Mouse (Mus musculus) heart, embryonic 11.5 days (tissue): ENCODE data around the gene Cip2a. TPM values are rescaled to one million over a fixed set of nuclear protein-coding genes. Genes with fewer than 3 reads are reported as not detected.

Experiments used
- ATAC-seq: fragments of 200-750 bp; cut with Nextera tagmentation; replicated peaks from 2 replicates; pipeline ENCODE4 v1.8.0; 2017; ENCODE audit warnings: moderate library complexity; ENCODE audit not compliant: insufficient number of reproducible peaks, low FRiP score, low TSS enrichment
- H3K27ac ChIP-seq: fragments of 300-500 bp; sonication (generic); 2 replicates; pipeline ENCODE4 v1.5.1; 2014; ENCODE audit warnings: mild to moderate bottlenecking, low read depth, low read length
- H3K27me3 ChIP-seq: fragments of 300-500 bp; sonication (generic); 2 replicates; pipeline ENCODE4 v1.6.1; 2014; ENCODE audit warnings: mild to moderate bottlenecking, low read length, mixed read lengths; ENCODE audit not compliant: control insufficient read depth, insufficient read depth
- H3K36me3 ChIP-seq: fragments of 300-500 bp; sonication (generic); 2 replicates; pipeline ENCODE4 v1.6.1; 2014; ENCODE audit warnings: mild to moderate bottlenecking, low read length, moderate library complexity, mixed read lengths; ENCODE audit not compliant: control insufficient read depth, insufficient read depth
- H3K4me1 ChIP-seq: fragments of 300-500 bp; sonication (generic); 2 replicates; pipeline ENCODE4 v1.6.1; 2014; ENCODE audit warnings: low read length; ENCODE audit not compliant: control insufficient read depth, insufficient read depth
- H3K4me2 ChIP-seq: fragments of 300-500 bp; sonication (generic); 2 replicates; pipeline ENCODE4 v1.6.1; 2014; ENCODE audit warnings: mild to moderate bottlenecking, moderate library complexity
- H3K4me3 ChIP-seq: fragments of 300-500 bp; sonication (generic); 2 replicates; pipeline ENCODE4 v1.5.1; 2014; ENCODE audit warnings: low read depth, low read length
- H3K9ac ChIP-seq: fragments of 300-500 bp; sonication (generic); 2 replicates; pipeline ENCODE4 v1.6.1; 2014; ENCODE audit warnings: mild to moderate bottlenecking, low read depth, low read length, moderate library complexity
- H3K9me3 ChIP-seq: fragments of 300-500 bp; sonication (generic); replicated peaks from 2 replicates; pipeline ENCODE4 v1.6.1; 2016; ENCODE audit warnings: low read length; ENCODE audit not compliant: control insufficient read depth
- WGBS: fragments of 180-500 bp; shearing (Covaris S2); extraction: QIAGEN DNeasy Blood & Tissue Kit; methylation state at CpG from one replicate; pipeline ENCODE4 v1.1.7; 2014; ENCODE audit not compliant: insufficient replicate concordance; 5-methylcytosine and 5-hydroxymethylcytosine counted together
- polyA plus RNA-seq: library from polyadenylated mRNA; unstranded; fragments of >200 nt; fragmentation: Nextera tagmentation; extraction: Ambion mirVana; gene quantifications from 2 replicates; pipeline ENCODE4 v1.2.1, GENCODE M21; 2014

Gene Cip2a
- polyA plus RNA-seq, 1 experiment from 2014 or later, result 30.0 TPM

DNA sequence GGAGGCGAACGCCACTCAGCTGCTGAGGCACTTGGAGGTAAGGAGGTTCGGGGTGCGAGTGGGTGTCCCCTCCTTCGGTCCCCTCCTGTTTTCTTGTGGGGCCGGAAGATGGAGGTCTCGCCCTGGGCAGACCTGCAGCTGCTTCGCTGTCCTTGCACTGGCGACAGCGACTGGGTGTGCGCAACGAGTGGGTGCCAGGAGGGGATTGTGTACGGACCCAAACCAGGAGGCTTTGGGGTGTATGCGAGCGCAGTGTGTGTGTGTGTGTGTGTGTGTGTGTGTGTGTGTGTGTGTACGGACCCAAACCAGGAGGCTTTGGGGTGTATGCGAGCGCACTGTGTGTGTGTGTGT is 333 bp downstream of the Cip2a start:
- Histone ChIP-seq H3K4me3 (peak overlapping the region; percentile 84), H3K27me3 (no peaks in the 10 kb centered on the region), H3K27ac (no peak overlapping the region), H3K4me2 (peak overlapping the region; percentile 72), H3K9ac (peak overlapping the region; percentile 99), H3K4me1 (peaks cover 10% of the 10 kb centered on the region), H3K9me3 (no peaks in the 10 kb centered on the region), H3K36me3 (peaks cover under 1% of the 10 kb centered on the region; the same call in 1 of the 2 replicates)
- WGBS, result 0% methylated on average over 18 of the region's 18 CpGs
- ATAC-seq, result peak; percentile 51

DNA sequence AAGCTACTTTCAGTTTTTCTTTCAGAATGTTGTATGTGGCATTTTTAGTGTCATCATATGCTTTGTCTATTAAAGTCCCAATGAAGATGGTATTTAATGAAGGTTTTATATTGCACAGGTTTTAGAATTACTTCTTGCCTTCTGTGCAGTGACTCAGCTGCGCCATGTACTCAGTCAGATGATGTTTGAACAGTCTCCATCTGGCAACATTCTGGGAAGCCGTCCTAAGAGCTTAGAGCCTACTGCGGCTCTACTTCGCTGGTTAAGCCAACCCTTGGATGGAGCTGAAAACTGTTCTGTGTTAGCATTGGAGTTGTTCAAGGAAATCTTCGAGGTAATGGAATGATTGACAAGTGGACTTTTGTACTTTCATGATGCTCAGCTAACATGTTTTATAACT is 10.2 kb downstream of the Cip2a start:
- ATAC-seq, result no peak
- no peaks in the 10 kb centered on the region for H3K27me3 ChIP-seq
- no peak overlapping the region for H3K4me3 ChIP-seq
- no peak overlapping the region for H3K4me2 ChIP-seq
- WGBS, result 93% methylated on average over 5 of the region's 5 CpGs
- no peak overlapping the region for H3K27ac ChIP-seq
- no peaks in the 10 kb centered on the region for H3K9me3 ChIP-seq
- H3K36me3 ChIP-seq, result peaks cover 12% of the 10 kb centered on the region
- H3K4me1 ChIP-seq, result no peaks in the 10 kb centered on the region
- H3K9ac ChIP-seq, result no peak overlapping the region

DNA sequence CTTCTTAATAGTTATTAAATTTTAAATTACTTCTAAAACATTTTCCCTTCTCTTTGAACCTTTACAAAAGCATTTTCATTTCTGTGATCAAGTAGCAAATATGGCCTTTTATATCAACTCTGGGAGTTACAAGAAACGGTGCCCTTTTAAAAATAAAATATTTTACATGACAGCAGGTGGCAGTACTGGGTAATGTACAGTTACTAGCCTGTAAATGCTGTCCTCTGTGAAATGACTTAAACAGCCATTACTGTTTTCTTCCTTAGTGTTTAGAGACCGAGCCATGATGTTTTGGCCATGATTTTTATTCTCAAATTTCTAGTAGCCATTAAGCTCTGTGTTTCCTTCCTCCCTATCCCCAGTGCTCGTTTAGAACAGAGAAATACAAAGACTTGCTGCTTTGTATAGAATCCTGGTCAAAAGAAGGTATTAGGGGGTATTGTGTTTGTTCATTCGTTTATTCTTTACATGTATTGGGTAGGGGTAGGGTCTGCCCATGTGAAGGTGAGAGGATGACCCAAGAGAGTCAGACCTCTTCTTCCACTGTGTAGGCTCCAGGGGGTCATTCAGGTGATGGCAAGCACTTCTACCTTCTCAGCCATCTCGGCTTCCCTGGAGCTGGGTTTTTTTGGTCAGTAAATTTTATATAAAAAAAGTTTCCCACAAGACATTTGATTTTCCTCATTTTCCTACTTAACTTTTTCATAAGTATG is 22.8 kb downstream of the Cip2a start:
- no peak for ATAC-seq
- H3K4me2 ChIP-seq, result no peak overlapping the region
- H3K36me3 ChIP-seq, result peaks cover 6% of the 10 kb centered on the region
- no peaks in the 10 kb centered on the region for H3K27me3 ChIP-seq
- WGBS, result 83% methylated on average over 5 of the region's 5 CpGs
- no peak overlapping the region for H3K9ac ChIP-seq
- H3K27ac ChIP-seq, result no peak overlapping the region
- H3K4me3 ChIP-seq, result no peak overlapping the region
- no peaks in the 10 kb centered on the region for H3K4me1 ChIP-seq
- H3K9me3 ChIP-seq, result no peaks in the 10 kb centered on the region

DNA sequence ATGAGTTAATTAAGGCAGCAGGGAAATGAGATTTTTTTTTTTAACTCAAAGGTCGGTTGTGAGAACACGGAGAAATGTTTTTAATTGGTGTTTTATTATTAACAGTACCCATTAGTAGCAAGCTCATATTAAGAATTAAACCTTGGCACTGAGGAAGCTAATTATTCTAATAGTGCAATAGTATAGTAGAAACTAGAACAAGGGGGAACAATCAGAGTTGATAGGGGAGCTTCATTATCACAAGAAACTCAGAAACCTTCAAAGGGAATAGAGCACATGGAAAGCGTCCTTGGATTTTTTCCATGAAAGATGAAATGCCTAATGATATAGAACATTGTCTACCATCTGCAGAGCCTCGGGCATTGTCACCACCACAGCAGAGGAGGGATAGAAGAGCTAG is 41.9 kb downstream of the Cip2a start:
- Histone ChIP-seq H3K36me3 (no peaks in the 10 kb centered on the region), H3K9ac (no peak overlapping the region), H3K27ac (no peak overlapping the region), H3K4me2 (no peak overlapping the region), H3K4me3 (no peak overlapping the region), H3K27me3 (no peaks in the 10 kb centered on the region), H3K9me3 (no peaks in the 10 kb centered on the region), H3K4me1 (no peaks in the 10 kb centered on the region)
- 73% methylated on average over 4 of the region's 4 CpGs for WGBS
- ATAC-seq, result no peak

DNA sequence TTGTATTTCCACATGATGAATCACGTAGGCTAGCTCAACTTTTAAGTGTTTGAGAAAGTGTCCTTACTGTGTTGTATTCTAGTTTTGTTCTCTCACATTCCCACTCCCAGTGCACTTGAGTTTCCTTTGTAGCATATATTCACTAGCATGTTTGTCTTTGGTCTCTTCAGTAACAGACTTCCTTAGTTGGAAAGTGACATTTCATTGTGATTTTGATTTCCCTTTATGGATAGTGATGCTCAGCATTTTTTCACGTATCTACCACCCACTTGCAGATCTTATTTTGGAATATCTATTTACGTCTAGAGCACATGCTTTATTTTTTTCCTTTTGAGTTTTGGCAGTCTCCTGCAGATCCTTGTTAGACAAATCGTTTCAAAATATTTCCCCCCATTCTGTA is 43.8 kb downstream of the Cip2a start:
- no peak overlapping the region for H3K9ac ChIP-seq
- H3K27ac ChIP-seq, result no peak overlapping the region
- H3K36me3 ChIP-seq, result no peaks in the 10 kb centered on the region
- no peaks in the 10 kb centered on the region for H3K9me3 ChIP-seq
- H3K4me2 ChIP-seq, result no peak overlapping the region
- no peak overlapping the region for H3K4me3 ChIP-seq
- no peaks in the 10 kb centered on the region for H3K27me3 ChIP-seq
- WGBS, result 69% methylated on average over 4 of the region's 4 CpGs
- ATAC-seq, result no peak
- no peaks in the 10 kb centered on the region for H3K4me1 ChIP-seq

DNA sequence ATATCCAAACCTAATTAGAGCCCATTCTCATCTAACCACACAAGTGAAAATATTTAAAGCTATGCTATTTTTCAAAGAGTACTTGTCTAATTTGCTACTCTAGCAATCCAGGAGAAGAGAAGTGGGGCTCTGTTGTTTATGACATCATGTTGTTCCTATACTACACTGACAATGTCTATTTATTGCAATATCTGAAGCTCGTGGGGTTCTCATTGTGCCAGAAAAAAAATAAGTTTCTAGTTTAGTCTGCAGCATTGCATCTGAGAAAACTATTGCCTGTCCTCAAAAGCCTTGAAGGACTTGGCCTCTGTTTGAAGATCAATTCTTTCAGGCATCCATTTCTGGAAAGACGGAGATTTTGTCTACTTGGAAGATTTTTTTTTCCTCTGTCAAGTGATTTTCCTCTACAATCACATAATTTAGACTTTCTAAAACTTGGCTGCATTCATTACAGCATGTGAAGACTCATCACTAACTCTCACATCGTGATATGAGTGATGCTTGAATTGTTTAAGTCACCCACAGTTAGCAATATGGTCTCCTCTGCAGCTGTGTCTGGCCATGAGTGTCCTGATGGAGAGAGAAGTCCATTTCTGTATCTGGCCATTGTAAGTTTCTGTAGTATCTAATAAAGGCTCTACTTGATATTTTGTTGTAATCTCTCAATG is 46.7 kb downstream of the Cip2a start:
- Histone ChIP-seq H3K27me3 (no peaks in the 10 kb centered on the region), H3K9me3 (no peaks in the 10 kb centered on the region), H3K9ac (no peak overlapping the region), H3K4me1 (no peaks in the 10 kb centered on the region), H3K4me2 (no peak overlapping the region), H3K36me3 (no peaks in the 10 kb centered on the region), H3K27ac (no peak overlapping the region), H3K4me3 (no peak overlapping the region)
- no peak for ATAC-seq
- 73% methylated on average over 3 of the region's 3 CpGs for WGBS

DNA sequence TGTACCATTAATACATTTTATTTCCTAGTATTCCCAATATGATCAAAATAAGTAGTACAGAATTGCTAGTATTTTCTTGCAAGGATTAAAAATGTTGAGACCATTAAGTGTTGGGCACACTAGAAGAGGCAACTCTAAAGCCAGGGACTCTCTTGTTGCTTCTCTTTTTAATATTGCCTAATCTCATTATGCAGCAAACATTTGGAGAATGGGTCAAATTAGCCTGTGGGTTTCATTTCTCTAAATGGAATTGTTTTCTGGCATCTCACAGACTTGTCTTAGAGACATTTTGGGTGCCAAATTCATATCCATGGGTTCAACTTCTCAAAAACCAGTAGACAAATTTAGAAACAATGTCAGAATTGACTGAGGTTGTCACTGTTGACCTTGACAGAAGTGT is 55.2 kb downstream of the Cip2a start:
- ATAC-seq, result no peak

DNA sequence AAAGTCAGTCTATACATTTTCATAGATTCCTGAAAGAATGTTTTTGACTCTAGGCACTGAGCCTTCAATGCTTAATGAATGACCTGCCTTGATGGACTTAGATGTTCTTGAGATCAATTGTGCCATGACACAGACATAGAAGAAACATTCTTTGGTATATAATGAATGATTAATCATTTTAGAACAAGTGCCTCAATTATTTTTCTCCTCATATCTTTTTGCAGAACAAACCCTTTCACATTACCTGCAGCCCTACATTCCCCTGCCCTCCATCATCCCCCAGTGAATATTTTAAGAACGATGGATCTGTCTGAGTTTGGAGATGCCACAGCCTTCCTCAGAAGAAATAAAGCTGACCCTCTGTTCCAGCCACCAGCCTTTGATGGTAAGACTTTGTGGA is 63.2 kb downstream of the Cip2a start, which contains the start of gene Myh15:
Gene Myh15 (plus strand): TSS at position 301 of the 400 bp plus-strand sequence.
- Histone ChIP-seq H3K9me3 (no peaks in the 10 kb centered on the region), H3K27me3 (no peaks in the 10 kb centered on the region), H3K36me3 (no peaks in the 10 kb centered on the region), H3K4me2 (no peak within 1 kb of the TSS), H3K4me1 (no peaks in the 10 kb centered on the region), H3K4me3 (no peak within 1 kb of the TSS), H3K9ac (no peak within 1 kb of the TSS), H3K27ac (no peak within 1 kb of the TSS)
- 87% methylated on average over 1 of the region's 1 CpGs for WGBS
- no peak for ATAC-seq

More for the DNA sequence above, 55.2 kb downstream of the Cip2a start:
- Histone ChIP-seq H3K9me3 (no peaks in the 10 kb centered on the region), H3K4me2 (no peak overlapping the region), H3K4me3 (no peak overlapping the region), H3K4me1 (no peaks in the 10 kb centered on the region), H3K27ac (no peak overlapping the region), H3K27me3 (no peaks in the 10 kb centered on the region), H3K9ac (no peak overlapping the region), H3K36me3 (no peaks in the 10 kb centered on the region)
